Mouse (Mus musculus) neural tube, embryonic 10.5 days (tissue): ENCODE data around the gene Tyro3.

Source experiments
- DNase-seq: peaks from one replicate; pipeline ENCODE4 v3.0.0-alpha.2; 2017; ENCODE audit warnings: low spot score; ENCODE audit errors: extremely low spot score

The Tyro3 gene

DNA sequence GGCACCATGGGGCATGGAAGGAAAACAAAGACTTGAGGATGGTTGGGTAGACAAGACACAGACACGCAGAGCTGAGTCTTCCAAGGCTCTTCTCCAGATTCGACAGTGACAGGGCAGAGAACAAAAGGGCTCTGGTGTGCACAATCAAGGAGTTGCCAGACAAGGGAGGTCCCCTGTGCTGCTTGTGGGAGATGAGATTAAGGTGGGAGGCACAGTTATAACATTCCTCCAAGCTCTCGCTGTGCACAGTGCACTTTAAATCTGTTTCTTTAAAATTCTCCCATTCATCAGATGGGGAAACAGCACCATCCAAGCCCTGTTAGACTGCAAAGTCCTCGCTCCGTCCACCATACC lies 6.7 kb downstream of the Tyro3 start:
- no peak for DNase-seq

DNA sequence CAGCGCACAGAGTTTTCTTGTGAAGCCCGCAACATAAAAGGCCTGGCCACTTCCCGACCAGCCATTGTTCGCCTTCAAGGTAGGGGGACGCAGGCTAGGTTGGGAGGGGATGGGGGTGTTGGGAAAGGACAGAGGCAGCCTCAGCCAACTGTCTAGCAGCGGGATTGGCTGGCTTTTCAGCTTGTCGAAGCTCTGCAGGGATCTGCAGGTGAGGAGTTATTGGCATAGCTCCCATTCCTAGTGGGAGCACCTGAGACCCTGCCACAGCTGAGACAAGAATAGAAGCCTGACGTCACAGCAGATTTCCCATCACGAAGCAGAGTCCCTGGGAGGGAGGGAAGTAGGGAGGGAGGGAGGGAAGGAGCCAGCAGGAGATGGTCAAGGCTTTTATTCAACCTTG lies 7.2 kb downstream of the Tyro3 start:
- DNase-seq, result no peak

DNA sequence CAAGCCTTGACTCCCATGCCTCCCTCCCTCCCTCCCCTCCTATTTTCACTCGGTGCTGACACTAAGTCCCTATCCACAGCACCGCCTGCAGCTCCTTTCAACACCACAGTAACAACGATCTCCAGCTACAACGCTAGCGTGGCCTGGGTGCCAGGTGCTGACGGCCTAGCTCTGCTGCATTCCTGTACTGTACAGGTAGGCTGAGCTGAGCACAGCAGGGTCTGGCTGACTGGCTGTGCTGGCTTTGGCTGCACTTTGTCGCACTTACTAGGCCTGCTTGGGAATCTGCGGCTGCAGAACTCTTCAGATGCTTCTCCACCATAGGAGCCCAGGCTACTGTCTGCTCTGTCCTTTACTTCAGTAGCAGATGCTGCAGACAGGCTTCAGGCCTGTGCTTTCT lies 8.0 kb downstream of the Tyro3 start:
- DNase-seq, result no peak

DNA sequence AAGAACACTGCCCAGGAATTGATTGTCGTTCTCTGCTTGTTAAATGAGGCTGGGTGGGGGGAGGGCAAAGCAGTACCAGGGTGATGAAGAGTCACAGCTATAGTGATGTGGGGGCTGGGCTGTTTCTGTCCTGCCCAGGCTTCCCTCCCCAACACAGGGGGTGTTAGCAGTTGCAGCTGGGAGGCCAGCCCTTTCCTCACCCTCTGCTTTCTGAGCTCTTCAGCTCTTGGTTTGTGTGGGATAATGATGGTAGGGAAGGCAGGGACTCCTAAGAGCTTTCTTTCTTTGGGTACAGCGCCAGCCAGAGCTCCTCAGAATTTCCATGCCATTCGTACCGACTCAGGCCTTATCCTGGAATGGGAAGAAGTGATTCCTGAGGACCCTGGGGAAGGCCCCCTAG lies 10.9 kb downstream of the Tyro3 start:
- no peak for DNase-seq

DNA sequence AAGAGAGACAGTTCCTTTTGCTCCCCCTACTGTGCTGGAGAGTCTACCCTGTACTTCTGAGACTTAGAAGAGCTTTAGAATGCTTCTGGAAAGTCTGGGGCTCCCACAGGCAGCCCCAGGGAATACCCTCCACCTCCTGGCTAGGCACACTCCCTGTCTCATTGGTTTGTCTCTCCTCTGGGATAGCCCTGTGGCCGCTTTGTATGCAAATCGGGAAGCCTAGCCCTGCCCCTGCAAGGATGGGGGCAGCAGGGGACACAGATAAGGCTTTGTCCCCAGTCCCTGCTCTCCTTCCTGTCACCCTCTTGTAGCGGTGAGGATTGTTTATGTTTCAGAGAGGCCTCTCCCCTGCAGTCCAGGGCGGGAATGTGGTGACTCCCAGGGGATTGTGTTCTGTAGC lies 11.3 kb downstream of the Tyro3 start:
- DNase-seq, result no peak

DNA sequence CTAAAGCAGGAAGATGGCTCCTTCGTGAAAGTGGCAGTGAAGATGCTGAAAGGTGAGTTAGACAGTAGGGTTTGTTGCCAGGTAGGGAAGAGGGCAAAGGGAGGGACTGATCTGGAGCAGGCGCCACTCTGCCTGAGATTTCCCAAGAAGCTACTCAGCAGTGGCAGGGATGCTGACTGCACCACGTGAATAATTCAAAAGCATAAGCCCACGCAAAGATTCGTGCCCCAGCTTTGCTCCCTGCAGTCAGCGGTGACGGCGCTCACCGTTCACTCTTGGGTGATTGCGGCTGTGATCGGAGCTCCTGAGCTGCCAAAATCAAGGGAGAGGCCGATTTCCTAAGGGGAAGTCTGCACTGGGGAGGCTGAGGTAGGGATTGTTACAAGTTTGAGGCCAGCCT lies 13.4 kb downstream of the Tyro3 start:
- DNase-seq, result no peak

DNA sequence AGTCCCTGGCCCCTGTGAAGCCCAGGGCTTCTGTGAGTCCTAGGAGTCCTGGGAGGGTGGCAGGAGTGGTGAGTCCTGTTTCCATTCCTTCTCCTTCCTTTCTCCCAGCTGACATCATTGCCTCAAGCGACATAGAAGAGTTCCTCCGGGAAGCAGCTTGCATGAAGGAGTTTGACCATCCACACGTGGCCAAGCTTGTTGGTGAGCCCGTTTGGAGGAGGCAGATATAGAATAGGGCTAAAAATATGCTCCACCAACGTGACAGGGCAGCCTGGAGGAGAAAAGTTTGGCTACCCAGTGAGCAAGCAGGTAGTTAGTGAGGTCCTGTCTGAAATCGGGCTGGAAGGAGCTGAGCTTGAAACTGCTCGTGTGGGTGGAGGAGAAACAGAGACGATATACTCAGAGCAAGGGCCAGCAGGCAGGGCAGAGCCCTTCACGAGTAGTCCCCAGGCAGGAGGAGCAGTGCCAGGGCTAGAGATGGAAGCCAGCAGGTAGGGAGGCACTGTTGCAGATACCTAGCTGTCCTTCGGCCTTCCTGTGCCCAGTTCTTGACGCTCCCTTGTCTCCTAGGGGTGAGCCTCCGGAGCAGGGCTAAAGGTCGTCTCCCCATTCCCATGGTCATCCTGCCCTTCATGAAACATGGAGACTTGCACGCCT lies 14.1 kb downstream of the Tyro3 start:
- no peak for DNase-seq

DNA sequence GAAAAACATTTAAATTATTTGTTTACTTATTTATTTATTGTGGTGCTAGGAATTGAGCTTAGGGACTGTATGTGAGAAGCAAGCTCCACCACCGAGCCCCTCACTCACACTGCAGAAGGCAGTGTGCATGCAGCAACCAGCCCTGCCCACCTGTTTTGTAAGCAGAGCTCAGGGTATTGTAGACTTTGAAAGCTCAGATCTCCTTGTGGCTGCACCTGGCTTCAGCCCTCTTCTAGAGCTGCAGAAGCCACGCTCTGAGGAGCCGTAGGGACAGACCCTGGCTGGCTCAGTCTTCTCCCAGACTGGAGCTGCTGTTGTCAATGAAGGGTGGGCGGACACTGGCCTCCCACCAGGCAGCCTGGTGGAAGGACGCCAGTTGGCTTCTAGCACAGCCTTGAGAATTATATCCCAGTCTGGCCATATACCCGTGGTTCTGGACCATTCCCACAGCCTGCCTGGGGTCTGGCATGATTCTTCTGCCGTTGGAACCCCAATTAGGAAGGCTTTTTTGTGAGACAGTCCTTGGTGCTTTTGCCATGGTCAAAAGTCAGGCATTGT lies 16.9 kb downstream of the Tyro3 start:
- no peak for DNase-seq

DNA sequence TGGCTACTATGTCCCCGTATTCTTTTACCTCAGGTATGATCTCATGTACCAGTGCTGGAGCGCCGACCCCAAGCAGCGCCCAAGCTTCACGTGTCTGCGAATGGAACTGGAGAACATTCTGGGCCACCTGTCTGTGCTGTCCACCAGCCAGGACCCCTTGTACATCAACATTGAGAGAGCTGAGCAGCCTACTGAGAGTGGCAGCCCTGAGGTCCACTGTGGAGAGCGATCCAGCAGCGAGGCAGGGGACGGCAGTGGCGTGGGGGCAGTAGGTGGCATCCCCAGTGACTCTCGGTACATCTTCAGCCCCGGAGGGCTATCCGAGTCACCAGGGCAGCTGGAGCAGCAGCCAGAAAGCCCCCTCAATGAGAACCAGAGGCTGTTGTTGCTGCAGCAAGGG lies 19.1 kb downstream of the Tyro3 start:
- DNase-seq, result no peak

DNA sequence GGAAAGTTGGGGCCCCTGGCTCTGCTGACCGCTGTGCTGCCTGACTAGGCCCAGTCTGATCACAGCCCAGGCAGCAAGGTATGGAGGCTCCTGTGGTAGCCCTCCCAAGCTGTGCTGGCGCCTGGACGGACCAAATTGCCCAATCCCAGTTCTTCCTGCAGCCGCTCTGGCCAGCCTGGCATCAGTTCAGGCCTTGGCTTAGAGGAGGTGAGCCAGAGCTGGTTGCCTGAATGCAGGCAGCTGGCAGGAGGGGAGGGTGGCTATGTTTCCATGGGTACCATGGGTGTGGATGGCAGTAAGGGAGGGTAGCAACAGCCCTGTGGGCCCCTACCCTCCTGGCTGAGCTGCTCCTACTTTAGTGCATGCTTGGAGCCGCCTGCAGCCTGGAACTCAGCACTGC lies 19.5 kb downstream of the Tyro3 start:
- DNase-seq, result no peak

DNA sequence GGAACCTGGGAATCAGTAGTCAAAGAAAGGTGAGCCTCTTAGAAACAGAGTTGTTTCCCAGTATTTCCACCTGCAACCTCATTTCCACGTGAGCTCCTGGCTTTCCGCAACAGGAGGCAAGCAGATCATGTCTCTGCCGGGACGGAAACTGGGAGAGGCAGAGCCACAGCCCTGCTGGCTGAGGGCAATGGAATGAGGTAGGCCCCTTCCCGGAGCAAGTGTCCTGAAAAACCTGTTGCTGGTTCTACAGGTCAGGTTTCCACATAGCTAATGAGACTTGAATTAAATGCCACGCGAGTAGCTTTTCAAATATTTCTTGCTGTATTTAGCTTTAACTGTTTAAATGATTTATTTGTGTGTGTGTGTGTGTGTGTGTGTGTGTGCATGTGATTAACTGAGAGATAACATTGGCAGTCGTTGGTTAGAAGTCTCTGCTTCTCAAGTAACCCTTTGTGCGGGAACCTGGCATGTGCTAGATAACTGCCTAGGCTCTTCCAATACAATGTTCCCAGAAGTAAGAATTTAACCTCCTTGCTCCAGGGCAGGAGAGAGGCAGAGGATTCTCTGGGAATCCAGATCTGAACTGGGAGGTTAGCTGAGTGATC lies 21.2 kb downstream of the Tyro3 start:
- DNase-seq, result no peak

DNA sequence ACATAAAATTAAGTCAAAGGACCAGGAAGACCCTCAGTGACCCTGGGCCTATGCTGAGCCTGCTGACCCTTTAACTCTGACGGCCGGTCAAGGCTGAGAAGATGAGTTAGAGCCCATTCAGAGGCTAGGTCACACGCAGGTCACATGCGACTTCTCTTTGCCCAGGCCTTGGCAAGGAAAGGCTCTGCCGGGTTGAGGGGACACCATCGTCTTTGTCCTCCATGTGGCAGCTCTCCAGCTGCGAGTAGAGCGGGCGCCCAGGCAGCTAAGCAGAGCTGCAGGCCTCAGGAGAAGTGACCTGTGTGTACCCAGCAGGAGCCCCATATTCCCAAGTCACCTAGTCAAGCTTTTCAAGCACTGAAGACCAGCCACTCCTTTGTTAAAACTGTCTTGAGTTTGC lies 23.6 kb downstream of the Tyro3 start:
- DNase-seq, result no peak

DNA sequence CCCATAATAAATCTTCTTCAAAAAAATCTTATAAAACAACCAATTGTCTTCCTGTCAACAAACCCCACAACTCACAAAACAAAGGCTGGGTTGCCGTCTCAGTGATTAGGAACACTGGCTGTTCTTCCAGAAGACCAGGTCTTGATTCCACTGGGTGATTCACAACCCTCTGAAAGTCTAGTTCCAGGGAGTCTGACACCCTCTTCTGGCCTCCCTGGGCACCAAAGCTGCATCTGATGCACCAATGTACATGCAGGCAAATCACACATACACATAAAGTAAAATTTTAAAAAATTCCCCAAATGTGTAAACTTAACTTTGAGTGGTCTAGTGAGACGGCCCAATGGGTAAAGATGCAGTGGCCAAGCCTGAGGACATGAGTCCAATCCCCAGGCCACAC lies 33.0 kb downstream of the Tyro3 start:
- no peak for DNase-seq

DNA sequence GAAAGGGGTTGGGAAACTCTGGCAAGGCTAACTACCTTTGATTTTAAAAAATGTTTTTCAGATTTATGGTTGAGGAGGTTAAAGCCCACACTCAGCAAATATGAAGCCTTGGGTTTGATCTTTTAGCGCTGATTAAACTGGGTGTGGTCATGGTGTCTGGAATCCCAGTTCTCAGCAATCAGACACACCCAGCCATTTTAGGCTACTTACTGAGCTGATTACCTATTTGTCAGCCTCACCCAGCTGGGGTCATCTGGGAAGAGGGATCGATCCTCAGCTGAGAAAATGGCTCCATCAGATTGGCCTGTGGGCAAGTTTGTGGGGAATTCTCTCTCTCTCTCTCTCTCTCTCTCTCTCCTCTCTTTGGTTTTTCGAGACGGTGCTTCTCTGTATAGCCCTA lies 36.7 kb downstream of the Tyro3 start:
- no peak for DNase-seq

DNA sequence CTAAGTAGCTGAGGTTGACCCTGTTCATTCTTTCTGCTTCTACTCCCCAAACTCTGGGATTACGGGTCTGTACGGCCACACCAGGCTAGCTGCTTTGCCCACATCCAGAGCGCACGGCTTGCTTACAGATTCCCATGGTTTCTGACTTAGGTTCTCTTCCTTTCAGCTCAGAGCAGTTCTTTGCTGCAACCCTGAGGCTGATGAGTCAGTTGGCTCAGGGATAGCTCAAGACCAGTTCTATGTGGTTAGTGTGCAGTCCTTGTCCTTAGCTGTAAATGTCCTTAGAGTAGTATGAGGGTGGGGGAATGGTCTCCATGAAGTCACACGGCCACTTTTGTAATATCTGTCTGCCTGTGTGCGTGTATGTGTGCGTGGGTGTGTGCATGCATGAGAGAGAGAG lies 40.1 kb downstream of the Tyro3 start:
- DNase-seq, result no peak

DNA sequence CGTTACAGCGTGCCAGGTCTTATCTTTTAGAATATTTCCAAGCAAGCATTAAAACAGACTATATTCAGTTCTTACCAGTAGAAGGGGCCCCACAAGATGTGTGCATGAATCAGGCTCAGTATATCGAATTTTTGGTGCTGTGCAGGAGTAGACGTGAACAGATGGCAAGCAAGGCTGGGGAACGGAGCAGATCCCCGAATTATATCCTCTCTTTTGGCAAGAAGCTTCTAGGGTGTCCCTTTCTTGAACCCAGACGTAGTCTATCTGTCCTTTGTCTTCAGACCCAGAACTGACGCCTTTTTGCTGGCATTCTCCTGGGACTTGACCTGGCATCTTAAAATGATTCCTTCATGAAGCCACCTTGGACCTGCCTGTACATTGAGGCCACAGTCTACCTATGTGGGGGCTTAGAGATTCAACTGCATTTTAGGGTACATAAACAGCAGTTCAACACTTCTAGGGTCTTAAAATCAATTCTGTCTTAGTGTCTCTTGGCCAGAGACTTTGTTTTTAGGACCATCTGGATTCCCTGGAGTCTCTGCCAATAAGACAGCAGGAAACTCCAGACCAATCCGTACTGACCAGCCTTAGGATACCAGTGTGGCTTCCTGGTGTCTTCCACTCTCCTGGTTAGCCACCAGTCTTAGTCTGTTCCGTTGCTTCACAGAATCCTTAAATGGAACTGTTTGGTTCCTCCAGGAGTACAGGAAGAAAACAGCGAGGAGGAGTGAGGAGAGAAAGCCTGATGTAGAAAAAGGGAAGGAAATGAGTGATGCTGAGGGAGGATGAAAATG lies 41.0 kb downstream of the Tyro3 start:
- no peak for DNase-seq

DNA sequence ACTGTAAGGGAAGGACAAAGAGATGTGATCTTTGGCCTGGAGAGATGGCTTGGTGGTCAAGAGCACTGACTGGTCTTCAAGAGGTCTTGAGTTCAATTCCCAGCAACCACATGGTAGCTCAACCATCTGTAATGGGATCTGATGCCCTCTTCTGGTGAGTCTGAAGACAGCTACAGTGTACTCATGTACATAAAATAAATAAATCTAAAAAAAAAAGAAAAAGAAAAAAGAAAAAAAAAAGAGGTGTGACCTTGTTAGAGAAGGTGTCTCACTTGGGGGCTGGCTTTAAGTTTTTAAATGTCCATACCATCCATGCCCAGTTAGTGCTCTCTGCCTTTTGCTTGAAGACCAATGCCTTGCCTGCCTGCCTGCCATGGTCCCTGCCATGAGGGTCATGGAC lies 42.5 kb downstream of the Tyro3 start:
- DNase-seq, result no peak

DNA sequence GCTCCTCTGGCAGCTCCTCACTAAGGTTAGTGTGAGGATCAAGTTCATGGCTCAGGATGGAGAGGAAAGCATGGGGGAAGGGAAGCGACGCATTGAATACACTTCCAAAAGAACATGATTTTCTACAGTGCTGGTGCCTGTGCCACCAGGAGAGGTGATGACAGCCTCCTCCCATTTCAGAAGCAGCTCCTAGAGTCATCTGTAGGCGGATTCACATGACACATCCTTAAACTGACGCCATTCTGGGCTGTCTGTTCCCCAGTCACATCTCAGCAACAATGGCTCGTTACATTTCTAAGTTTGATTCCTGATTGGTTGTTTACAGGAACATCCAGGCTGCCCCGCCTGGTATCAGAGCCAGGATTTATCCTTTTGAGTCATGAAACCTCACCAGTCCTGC lies 44.5 kb downstream of the Tyro3 start:
- DNase-seq, result no peak

DNA sequence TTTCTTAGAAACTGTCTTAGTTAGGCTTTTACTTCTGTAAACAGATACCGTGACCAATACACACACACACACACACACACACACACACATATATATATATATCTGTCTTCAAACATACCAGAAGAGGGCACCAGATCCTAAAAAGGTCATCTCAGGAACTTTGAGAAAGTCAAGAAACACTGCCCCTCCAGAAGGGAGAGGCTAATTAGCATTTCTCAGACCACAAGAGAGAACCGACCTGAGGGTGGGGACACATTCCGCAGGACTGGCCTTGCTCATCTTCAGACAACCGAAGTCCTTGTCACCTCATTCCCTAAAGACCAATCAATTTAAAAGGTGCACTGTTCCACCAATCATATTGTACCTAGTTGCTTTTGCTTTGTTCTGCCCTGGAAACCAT lies 46.0 kb downstream of the Tyro3 start:
- no peak for DNase-seq

DNA sequence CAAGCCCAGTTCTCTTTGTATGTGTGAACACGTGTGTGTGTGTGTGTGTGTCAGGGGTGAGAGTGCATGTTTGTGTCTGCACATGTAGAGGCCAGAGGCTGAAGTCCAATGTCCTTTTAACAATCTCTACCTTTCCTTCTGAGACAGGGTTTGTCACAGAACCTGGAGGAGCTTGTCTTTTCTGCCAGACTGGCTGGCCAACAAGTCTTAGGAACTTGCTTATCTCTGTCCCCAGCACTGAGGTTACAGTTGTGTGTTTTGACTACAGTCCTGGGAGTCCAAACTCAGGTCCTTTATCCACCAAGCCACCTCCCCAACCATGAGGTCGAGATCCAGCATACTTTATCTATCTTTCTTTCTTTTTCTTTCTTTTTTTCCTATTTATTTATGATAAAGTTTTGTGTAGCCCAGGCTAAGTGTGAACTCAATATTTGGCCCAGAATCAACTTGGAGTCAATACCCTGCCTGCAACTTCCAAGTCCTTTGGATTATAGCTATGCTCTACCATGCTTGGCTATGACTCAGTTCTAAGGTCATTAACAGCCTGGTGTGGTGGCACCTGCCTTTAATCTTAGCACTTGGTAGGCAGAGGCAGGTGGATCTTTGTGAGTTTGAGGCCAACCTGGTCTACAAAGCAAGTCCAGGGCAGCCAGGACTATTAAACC lies 48.5 kb downstream of the Tyro3 start:
- no peak for DNase-seq

DNA sequence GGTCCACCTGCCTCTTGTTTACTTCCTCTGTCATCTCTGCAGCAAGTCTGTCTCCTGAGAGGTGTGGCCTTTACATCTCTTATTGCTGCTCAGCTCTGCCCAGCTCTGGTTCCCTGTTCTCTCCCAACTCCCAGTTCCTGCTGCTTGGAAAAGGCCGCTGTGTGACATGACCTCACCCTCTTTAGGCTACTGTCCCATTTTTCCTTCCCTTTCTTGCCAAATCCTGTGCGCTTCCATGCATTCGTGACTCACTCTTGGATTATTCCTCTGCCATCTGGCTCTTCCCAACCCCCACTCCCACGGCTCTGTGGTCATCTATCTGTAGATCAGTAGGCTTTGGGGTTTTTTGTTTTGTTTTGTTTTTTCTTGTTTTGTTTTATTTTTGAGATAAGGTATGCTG lies 49.4 kb downstream of the Tyro3 start:
- no peak for DNase-seq

DNA sequence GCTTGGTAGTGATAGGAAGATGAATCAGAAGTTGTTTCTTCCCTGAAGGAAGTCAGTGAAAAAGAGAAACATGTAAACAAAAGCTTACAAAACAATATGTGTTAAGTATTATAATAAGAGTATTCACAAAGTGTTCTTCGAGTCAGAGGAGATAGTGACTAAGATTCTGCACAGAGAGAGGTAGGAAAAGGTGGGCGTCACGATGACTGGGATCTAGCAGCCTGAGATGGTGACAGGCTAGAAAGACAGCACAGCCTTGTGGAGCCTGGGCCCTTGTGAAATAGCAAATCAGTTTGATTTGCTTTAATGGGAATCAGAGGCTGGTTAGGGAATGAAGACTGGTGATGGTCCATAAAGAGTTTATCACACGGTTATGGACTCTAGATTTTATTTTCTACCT lies 56.3 kb downstream of the Tyro3 start:
- DNase-seq, result no peak
